Mouse (Mus musculus): Measurements from ENCODE around the gene Dkkl1.

Gene Dkkl1

DNA sequence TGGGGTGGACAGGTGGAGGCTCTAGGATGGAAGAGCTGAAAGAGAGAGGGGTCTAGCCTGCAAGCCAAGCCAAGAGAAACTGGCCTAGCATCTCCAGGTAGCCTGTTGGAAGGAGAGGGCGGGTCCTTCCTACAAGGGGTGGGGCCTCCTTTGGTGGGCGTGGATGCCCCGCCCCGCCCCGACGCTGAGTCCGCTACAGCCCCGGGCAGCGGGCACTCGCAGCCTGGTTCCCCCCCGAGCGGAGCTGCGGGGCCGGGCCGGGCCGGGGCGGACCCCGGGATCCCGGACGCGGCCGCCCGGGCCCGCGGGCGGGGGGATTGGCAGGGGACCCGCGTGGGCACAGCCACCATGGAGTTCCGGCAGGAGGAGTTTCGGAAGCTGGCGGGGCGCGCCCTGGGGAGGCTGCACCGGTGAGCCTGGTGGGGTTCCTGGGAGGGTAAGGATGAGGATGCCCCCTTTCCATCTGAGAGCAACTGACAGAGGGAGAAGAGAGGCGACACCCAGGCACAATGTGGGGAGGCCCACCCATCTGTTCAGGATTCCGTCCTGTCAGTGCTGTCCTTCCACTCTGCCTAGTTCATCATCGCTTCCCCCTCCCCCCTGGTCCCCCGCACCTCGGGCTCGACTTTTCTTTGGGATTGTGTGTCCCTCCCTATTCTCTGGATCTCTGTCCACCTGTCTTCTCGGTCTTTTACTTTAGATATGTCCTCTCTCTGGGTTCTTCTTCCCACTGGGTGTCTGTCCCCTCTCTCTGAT lies 48.0 kb downstream of the Dkkl1 start, which contains the start of gene Slc17a7:
Slc17a7 (plus strand) TSS at position 215 of the 756 bp plus-strand sequence.
- peak; percentile 31 for DNase-seq

DNA sequence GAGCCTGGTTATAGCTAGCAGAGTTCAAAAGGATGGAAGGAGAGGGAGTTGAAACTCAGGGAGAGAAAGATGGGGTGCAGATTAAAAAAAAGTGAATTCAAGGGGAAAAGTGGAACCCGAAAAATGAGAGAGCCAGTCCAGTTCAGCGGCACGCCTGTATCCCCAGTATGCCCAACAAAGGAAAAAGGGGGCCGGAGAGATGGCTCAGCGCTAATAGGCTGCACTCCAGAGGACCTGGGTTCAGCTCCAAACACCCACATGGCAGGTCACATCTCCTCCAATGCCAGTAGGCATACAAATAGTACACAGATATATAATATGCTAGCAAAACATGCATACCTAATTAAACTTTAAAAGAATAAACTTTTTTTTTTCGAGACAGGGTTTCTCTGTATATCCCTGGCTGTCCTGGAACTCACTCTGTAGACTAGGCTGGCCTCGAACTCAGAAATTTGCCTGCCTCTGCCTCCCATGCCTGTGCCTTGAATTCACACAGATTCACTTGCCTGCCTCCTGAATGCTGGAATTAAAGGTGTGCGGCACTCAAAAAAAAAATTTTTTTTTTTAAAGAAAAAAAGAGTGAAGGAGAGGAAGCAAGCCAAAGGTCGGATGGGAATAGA lies 48.8 kb downstream of the Dkkl1 start:
- DNase-seq, result no peak

DNA sequence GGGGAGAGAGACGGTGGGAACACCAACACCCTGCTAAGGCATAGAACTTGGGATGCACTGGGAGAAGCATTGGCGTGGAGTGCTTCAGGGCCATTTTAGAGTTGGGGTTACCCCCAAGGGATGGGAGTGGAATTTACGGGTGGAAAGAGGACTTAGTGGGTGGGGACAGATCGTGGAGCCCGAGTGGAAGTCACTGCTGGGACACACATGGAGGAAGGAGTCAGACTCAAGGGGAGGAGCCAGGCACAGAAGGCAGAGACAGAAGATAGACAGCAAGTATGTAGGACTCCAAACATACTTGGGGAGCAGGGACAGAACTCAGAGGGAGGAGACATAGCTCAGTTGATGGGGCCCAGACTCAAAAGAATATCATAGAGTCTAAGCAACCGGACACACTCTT lies 49.4 kb downstream of the Dkkl1 start:
- DNase-seq, result no peak

DNA sequence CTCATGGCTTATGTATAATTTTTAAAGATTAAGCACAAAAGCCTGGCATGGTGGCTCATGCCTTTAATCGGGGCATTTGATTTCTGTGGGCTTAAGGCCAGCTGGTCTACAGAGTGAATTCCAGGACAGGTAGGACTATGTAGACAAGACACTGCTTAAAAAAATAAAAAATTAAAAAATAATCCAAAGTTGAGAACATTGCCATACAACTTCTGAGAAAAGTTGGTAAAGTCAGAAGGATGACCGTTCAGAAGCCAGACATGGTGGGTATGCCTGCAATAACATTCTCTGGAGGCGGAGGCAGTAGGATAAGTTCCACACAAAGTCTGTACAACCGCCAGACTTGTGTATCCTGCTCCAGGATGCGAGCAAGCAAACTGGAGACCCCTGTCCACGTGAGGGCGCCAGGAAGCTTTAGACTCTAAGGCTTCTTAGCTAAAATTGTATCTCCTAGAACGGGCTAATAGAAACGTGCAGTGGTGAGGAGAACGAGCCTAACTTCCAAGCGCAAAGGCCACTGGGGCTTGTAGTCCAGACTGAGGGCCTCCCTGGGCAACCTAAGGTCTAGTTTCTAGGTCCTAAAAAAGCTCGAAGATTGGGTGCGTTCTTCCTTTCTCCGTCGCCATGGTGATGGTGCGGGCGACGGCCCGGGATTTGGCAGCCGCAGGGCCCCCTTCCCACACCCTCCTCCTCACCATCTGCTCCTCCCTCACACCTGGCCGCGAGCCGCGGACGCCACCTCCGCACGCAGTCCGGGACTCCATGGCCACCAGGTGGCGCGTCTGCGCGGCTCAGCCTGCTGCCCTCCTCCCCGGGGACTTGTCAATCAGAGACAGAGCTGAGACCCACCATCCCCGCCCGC lies 50.1 kb downstream of the Dkkl1 start:
- peak; percentile 89 for DNase-seq

DNA sequence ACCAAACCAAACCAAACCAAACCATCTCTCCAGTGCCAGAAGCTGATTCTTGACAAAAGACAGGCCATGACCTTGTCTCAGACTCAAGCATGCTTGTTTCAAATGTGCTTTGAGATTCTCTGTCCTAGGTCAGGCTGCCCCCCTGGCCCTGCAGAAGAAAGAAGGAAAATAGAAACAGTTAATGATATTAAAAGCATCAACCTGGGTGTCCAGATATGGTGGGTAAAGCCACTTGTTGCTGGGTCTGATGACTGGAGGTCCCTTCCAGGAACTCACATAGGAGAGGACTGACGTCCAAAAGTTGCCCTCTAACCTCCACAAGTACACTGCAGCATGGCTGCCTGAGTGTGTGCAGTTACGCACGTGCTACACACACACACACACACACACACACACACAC lies 51.1 kb downstream of the Dkkl1 start:
- no peak for DNase-seq

GRCm38 (mm10) chr7:45160316-45160800 lies 51.6 kb downstream of the Dkkl1 start:
- DNase-seq, result no peak

DNA sequence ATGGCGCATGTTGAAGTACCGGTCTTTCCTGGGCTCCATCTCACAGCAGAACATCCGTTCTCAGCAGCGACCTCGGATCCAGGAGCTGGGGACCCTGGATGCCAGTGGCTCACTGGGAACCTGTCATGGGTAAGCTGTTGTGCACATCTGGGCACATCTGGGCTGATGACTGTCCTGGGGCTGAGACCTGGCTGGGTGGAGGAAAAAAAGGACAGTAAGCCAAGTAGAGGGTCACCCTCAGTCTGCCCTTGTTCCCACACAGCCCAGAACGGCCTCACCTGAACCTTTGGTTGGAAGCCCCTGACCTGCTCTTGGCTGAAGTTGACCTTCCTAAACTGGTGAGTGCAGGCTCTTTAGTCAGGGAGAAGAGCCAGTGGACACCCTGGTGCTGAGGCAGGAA lies 53.0 kb downstream of the Dkkl1 start:
- no peak for DNase-seq
